Mouse (Mus musculus) myocyte (in vitro differentiated cells): Measurements from ENCODE around the gene Tecpr1. TPM values are rescaled to one million over a fixed set of nuclear protein-coding genes. Genes with fewer than 3 reads are reported as not detected.
A peak's percentile ranks its signal among the peaks of the same experiment; 100 is the strongest.

Experiments
- H3K27me3 ChIP-seq: one replicate; pipeline ENCODE4 v1.6.1; 2011; ENCODE audit not compliant: control insufficient read depth, insufficient read depth, insufficient read length
- H3K36me3 ChIP-seq: one replicate; pipeline ENCODE4 v1.6.1; 2011; ENCODE audit not compliant: control insufficient read depth, insufficient read depth
- H3K4me2 ChIP-seq: one replicate; pipeline ENCODE4 v1.6.1; 2011; ENCODE audit warnings: low read depth, control low read depth
- H3K4me3 ChIP-seq: one replicate; pipeline ENCODE4 v1.5.1; 2011; ENCODE audit warnings: mild to moderate bottlenecking, control low read depth, moderate library complexity
- H3K79me2 ChIP-seq: one replicate; pipeline ENCODE4 v1.6.1; 2011; ENCODE audit not compliant: control insufficient read depth, insufficient read depth
- H3ac ChIP-seq: one replicate; pipeline ENCODE4 v1.6.1; 2011; ENCODE audit not compliant: control insufficient read depth, insufficient read length
- CEBPB ChIP-seq: IDR thresholded peaks from 2 replicates; pipeline ENCODE4 v1.6.1; 2011; ENCODE audit warnings: mild to moderate bottlenecking, moderate library complexity; ENCODE audit not compliant: poor library complexity, insufficient read depth, severe bottlenecking
- E2F4 ChIP-seq: IDR thresholded peaks from one replicate; pipeline ENCODE4 v1.6.1; 2011; ENCODE audit warnings: mild to moderate bottlenecking, control low read depth, moderate library complexity; ENCODE audit not compliant: insufficient read depth
- MAX ChIP-seq: IDR thresholded peaks from one replicate; pipeline ENCODE4 v1.6.1; 2011; ENCODE audit warnings: low read depth, mild to moderate bottlenecking, control low read depth
- MYOD1 ChIP-seq, 3 experiments: IDR thresholded peaks; one replicate each; pipeline ENCODE4 v1.6.1; 2011; ENCODE audit warnings: control low read depth in 2 of 3, low read depth in 2 of 3, mild to moderate bottlenecking in 2 of 3, moderate library complexity in 1 of 3; ENCODE audit not compliant: insufficient read length in 2 of 3, control insufficient read depth in 1 of 3
- MYOG ChIP-seq, 3 experiments: IDR thresholded peaks; one replicate each; pipeline ENCODE4 v1.6.1; 2011; ENCODE audit warnings: control low read depth in 2 of 3, low read depth in 2 of 3, mild to moderate bottlenecking in 2 of 3; ENCODE audit not compliant: insufficient read length in 2 of 3, control insufficient read depth in 1 of 3, insufficient read depth in 1 of 3
- POLR2A ChIP-seq: IDR thresholded peaks from one replicate; pipeline ENCODE4 v1.6.1; 2011; ENCODE audit warnings: low read depth, mild to moderate bottlenecking, control low read depth, moderate library complexity; ENCODE audit not compliant: insufficient read length
- POLR2AphosphoS2 ChIP-seq: IDR thresholded peaks from one replicate; pipeline ENCODE4 v1.6.1; 2011; ENCODE audit warnings: low read depth, control low read depth; ENCODE audit not compliant: insufficient read length
- SRF ChIP-seq: IDR thresholded peaks from one replicate; pipeline ENCODE4 v1.6.1; 2011; ENCODE audit warnings: low read depth; ENCODE audit not compliant: control insufficient read depth, insufficient read length
- TCF12 ChIP-seq: IDR thresholded peaks from one replicate; pipeline ENCODE4 v1.6.1; 2011; ENCODE audit warnings: mild to moderate bottlenecking, control low read depth; ENCODE audit not compliant: poor library complexity, insufficient read depth, severe bottlenecking
- TCF3 ChIP-seq: IDR thresholded peaks from one replicate; pipeline ENCODE4 v1.6.1; 2011; ENCODE audit warnings: low read depth, control low read depth; ENCODE audit not compliant: insufficient read length
- USF1 ChIP-seq: IDR thresholded peaks from one replicate; pipeline ENCODE4 v1.6.1; 2011; ENCODE audit warnings: low read depth, mild to moderate bottlenecking, control low read depth, moderate library complexity
- polyA plus RNA-seq: library from polyadenylated mRNA; unstranded; fragments of >200 nt; fragmentation: generic; extraction: Trizol; gene quantifications from one replicate; pipeline ENCODE4 v1.2.1, GENCODE M21; 2012; ENCODE audit warnings: missing spikeins

Tecpr1 gene
- polyA plus RNA-seq, 1 experiment: 19.2 TPM

- no peak overlapping the region for H3K4me2 ChIP-seq
- peaks cover 4% of the 10 kb centered on the region for H3K36me3 ChIP-seq
- H3ac ChIP-seq: no peak overlapping the region
- H3K79me2 ChIP-seq: no peaks in the 10 kb centered on the region
- H3K4me3 ChIP-seq: no peak overlapping the region
- no peaks in the 10 kb centered on the region for H3K27me3 ChIP-seq
- no peak for TF ChIP-seq TCF12
- no peak for TF ChIP-seq SRF
- TF ChIP-seq E2F4: no peak
- TF ChIP-seq TCF3: no peak
- no peak for TF ChIP-seq MAX
- no peak for TF ChIP-seq POLR2A
- TF ChIP-seq POLR2AphosphoS2: no peak
- TF ChIP-seq USF1: no peak
- TF ChIP-seq MYOD1 (IDR thresholded peaks at IDR 0.05; ENCODE audit: control insufficient read depth in 1 of 3, insufficient read length in 2 of 3, low read depth in 2 of 3): no peak
Measured at GRCm38 (mm10) chr5:144189327-144189726, 34.1 kb downstream of the Tecpr1 start.

GRCm38 (mm10) chr5:144188422-144188821 is 35.0 kb downstream of the Tecpr1 start:
- H3K79me2 ChIP-seq: no peaks in the 10 kb centered on the region
- peaks cover 4% of the 10 kb centered on the region for H3K36me3 ChIP-seq
- TF ChIP-seq TCF12 (no peak), CEBPB (no peak), POLR2AphosphoS2 (no peak)
- H3K4me2 ChIP-seq: no peak overlapping the region
- no peaks in the 10 kb centered on the region for H3K27me3 ChIP-seq
- no peak overlapping the region for H3ac ChIP-seq
- H3K4me3 ChIP-seq: no peak overlapping the region

DNA sequence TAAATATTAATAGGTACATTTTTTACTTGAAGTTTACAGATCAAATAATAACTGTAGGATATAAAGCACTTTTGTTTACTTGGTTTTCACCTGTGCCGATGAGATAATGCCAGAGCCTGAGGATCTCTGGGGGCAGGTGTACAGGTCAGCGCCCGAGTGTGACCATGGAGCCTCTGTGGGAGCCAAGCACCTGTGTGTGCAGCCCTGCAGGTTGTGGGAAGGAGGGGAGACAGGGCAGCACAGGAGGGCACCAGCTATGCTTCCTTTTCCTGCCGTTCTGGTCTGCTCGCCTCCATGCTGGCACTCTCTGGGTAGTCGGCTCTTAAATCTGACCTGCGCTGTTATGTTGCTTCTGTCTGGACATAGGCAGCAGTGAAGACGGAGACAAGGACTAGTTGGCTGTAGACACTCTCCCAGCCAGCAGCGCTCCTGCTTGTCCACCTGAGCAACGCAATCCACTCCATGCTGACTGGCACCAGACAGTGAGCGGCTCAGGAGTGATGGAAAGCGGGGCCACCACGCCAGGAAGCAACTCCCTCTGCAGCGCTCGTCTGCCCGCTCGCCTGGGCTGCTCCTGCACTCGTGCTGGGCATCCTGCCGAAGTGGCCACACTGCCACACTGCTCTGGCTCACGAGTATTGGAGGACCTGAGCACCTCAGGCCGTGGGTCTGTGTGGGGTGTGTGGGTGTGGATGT is 38.9 kb downstream of the Tecpr1 start:
- Histone ChIP-seq H3K4me2 (no peak overlapping the region), H3K27me3 (no peaks in the 10 kb centered on the region), H3ac (no peak overlapping the region), H3K4me3 (no peak overlapping the region), H3K36me3 (peaks cover 4% of the 10 kb centered on the region), H3K79me2 (no peaks in the 10 kb centered on the region)
- TF ChIP-seq CEBPB: no peak
- TF ChIP-seq TCF12: no peak
- no peak for TF ChIP-seq MYOD1 (IDR thresholded peaks at IDR 0.05; ENCODE audit: control insufficient read depth in 1 of 3, insufficient read length in 2 of 3, low read depth in 2 of 3)
- no peak for TF ChIP-seq TCF3
- TF ChIP-seq SRF: no peak
- TF ChIP-seq USF1: no peak
- no peak for TF ChIP-seq MYOG (IDR thresholded peaks at IDR 0.05; ENCODE audit: control insufficient read depth in 1 of 3, insufficient read depth in 1 of 3, insufficient read length in 2 of 3, low read depth in 2 of 3)

GRCm38 (mm10) chr5:144183647-144184335 is 39.6 kb downstream of the Tecpr1 start:
- H3K27me3 ChIP-seq: no peaks in the 10 kb centered on the region
- TF ChIP-seq POLR2AphosphoS2 (no peak), MYOG (IDR thresholded peaks at IDR 0.05; ENCODE audit: control insufficient read depth in 1 of 3, insufficient read depth in 1 of 3, insufficient read length in 2 of 3, low read depth in 2 of 3) (peak; percentile 30 to 96 (median 91)), POLR2A (no peak), TCF12 (peak; percentile 56), SRF (no peak), MYOD1 (IDR thresholded peaks at IDR 0.05; ENCODE audit: control insufficient read depth in 1 of 3, insufficient read length in 2 of 3, low read depth in 2 of 3) (peak in 2 of 3 experiments; percentile 89 to 94), CEBPB (no peak), TCF3 (peak; percentile 68)
- no peak overlapping the region for H3K4me3 ChIP-seq
- H3K36me3 ChIP-seq: peaks cover 4% of the 10 kb centered on the region
- H3K79me2 ChIP-seq: no peaks in the 10 kb centered on the region
- no peak overlapping the region for H3ac ChIP-seq
- H3K4me2 ChIP-seq: no peak overlapping the region

DNA sequence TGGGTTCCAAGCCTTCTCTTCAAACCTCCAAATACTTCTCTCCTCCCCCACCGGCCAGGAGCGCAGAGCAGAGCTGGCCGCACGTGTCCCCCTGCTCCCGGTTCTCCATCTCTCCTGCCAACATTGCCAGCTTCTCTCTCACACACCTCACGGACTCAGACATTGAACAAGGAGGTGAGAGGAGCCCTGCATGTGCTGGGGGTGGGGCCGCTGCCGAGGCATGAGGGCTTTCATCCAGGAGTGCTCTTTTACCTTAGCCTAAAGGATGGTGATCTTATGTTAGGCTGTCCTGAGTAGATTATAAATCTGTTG is 40.2 kb downstream of the Tecpr1 start:
- Histone ChIP-seq H3ac (no peak overlapping the region), H3K79me2 (no peaks in the 10 kb centered on the region), H3K36me3 (peaks cover 4% of the 10 kb centered on the region), H3K27me3 (no peaks in the 10 kb centered on the region), H3K4me2 (no peak overlapping the region), H3K4me3 (no peak overlapping the region)
- TF ChIP-seq POLR2A (no peak), POLR2AphosphoS2 (no peak)
